Mouse (Mus musculus) midbrain, embryonic 13.5 days (tissue): ENCODE measurements around the gene Pgpep1l. TPM values are rescaled to one million over a fixed set of nuclear protein-coding genes. Genes with fewer than 3 reads are reported as not detected.

Experiments
- ATAC-seq: fragments of 200-750 bp; cut with Nextera tagmentation; 2 replicates; pipeline ENCODE4 v1.8.0; 2017; ENCODE audit warnings: mild to moderate bottlenecking, moderate TSS enrichment, moderate library complexity
- H3K27ac ChIP-seq: fragments of 300-500 bp; sonication (generic); 2 replicates; pipeline ENCODE4 v1.5.1; 2015; ENCODE audit warnings: inconsistent platforms, mild to moderate bottlenecking, moderate library complexity
- H3K27me3 ChIP-seq: fragments of 300-500 bp; sonication (generic); 2 replicates; pipeline ENCODE4 v1.6.1; 2015; ENCODE audit warnings: mild to moderate bottlenecking, inconsistent platforms
- H3K36me3 ChIP-seq: fragments of 300-500 bp; sonication (generic); 2 replicates; pipeline ENCODE4 v1.6.1; 2015; ENCODE audit warnings: mild to moderate bottlenecking, inconsistent platforms
- H3K4me1 ChIP-seq: fragments of 300-500 bp; sonication (generic); replicated peaks from 2 replicates; pipeline ENCODE4 v1.6.1; 2015; ENCODE audit warnings: inconsistent platforms
- H3K4me2 ChIP-seq: fragments of 300-500 bp; sonication (generic); replicated peaks from 2 replicates; pipeline ENCODE4 v1.6.1; 2015; ENCODE audit warnings: moderate library complexity, mild to moderate bottlenecking, inconsistent platforms
- H3K4me3 ChIP-seq: fragments of 300-500 bp; sonication (generic); replicated peaks from 2 replicates; pipeline ENCODE4 v1.5.1; 2015; ENCODE audit warnings: mild to moderate bottlenecking, inconsistent platforms
- H3K9ac ChIP-seq: fragments of 300-500 bp; sonication (generic); replicated peaks from 2 replicates; pipeline ENCODE4 v1.6.1; 2015; ENCODE audit warnings: mild to moderate bottlenecking, inconsistent platforms
- H3K9me3 ChIP-seq: fragments of 300-500 bp; sonication (generic); 2 replicates; pipeline ENCODE4 v1.6.1; 2016; ENCODE audit warnings: mild to moderate bottlenecking, inconsistent platforms
- WGBS: fragments of 180-500 bp; shearing (Covaris S2); methylation state at CpG from one replicate; pipeline ENCODE4 v1.1.7; 2015; 5-methylcytosine and 5-hydroxymethylcytosine counted together
- polyA plus RNA-seq: library from polyadenylated mRNA; unstranded; fragments of >200 nt; fragmentation: Nextera tagmentation; extraction: Ambion mirVana; gene quantifications from 2 replicates; pipeline ENCODE4 v1.2.1, GENCODE M21; 2015

Pgpep1l gene
- polyA plus RNA-seq, 1 experiment from 2014 or later: not detected

- peaks cover 88% of the 10 kb centered on the region for H3K36me3 ChIP-seq
Observed at GRCm38 (mm10) chr7:68189691-68190456, 74.2 kb downstream of the Pgpep1l start.

GRCm38 (mm10) chr7:68189211-68189610 is 74.8 kb downstream of the Pgpep1l start:
- WGBS: 88% methylated on average over 6 of the region's 6 CpGs
- H3K27ac ChIP-seq: no peak overlapping the region
- no peaks in the 10 kb centered on the region for H3K4me1 ChIP-seq
- no peak overlapping the region for H3K4me3 ChIP-seq
- H3K9me3 ChIP-seq: no peaks in the 10 kb centered on the region
- ATAC-seq: no peak
- H3K27me3 ChIP-seq: no peaks in the 10 kb centered on the region
- no peak overlapping the region for H3K9ac ChIP-seq
- peaks cover 88% of the 10 kb centered on the region for H3K36me3 ChIP-seq
- no peak overlapping the region for H3K4me2 ChIP-seq

More at GRCm38 (mm10) chr7:68189691-68190456, 74.2 kb downstream of the Pgpep1l start:
- no peaks in the 10 kb centered on the region for H3K4me1 ChIP-seq
- no peaks in the 10 kb centered on the region for H3K27me3 ChIP-seq
- no peak overlapping the region for H3K27ac ChIP-seq
- H3K9me3 ChIP-seq: no peaks in the 10 kb centered on the region
- H3K4me3 ChIP-seq: no peak overlapping the region
- WGBS: 97% methylated on average over 13 of the region's 13 CpGs
- H3K9ac ChIP-seq: no peak overlapping the region
- no peak overlapping the region for H3K4me2 ChIP-seq
- ATAC-seq: no peak

Other genes with a start within 250 kb of the Pgpep1l start
- 0.09 TPM in 1 of 2 replicates, not detected in the other for gene Fam169b, start 9.6 kb upstream of the Pgpep1l start, polyA plus RNA-seq